Mouse (Mus musculus) macrophage (primary cell): ENCODE data around the gene Psma4. TPM values are rescaled to one million over a fixed set of nuclear protein-coding genes. Genes with fewer than 3 reads are reported as not detected.
A peak's percentile ranks its signal among the peaks of the same experiment; 100 is the strongest.

Source experiments
- H3K27ac ChIP-seq: fragments of 350-480 bp; formaldehyde crosslinking; 2 replicates; pipeline ENCODE4 v1.9.0; 2021
- H3K36me3 ChIP-seq: fragments of 350-480 bp; formaldehyde crosslinking; 2 replicates; pipeline ENCODE4 v1.9.0; 2021; ENCODE audit errors: inconsistent target
- H3K4me3 ChIP-seq: fragments of 350-480 bp; formaldehyde crosslinking; 2 replicates; pipeline ENCODE4 v1.9.0; 2021; ENCODE audit errors: inconsistent target
- H3K79me2 ChIP-seq: fragments of 350-480 bp; formaldehyde crosslinking; 2 replicates; pipeline ENCODE4 v1.9.0; 2021; ENCODE audit errors: inconsistent target
- WGBS: methylation state at CpG from one replicate; pipeline ENCODE4 v1.1.7; 2026; ENCODE audit warnings: inconsistent platforms; ENCODE audit not compliant: missing documents; 5-methylcytosine and 5-hydroxymethylcytosine counted together
- polyA plus RNA-seq: library from polyadenylated mRNA; stranded (reverse); fragments of 250-400 nt; gene quantifications from 3 replicates; pipeline ENCODE4 v1.2.4, GENCODE M21; 2018; ENCODE audit warnings: inconsistent platforms

Gene Psma4
- polyA plus RNA-seq, 1 experiment from 2014 or later = 208 TPM

DNA sequence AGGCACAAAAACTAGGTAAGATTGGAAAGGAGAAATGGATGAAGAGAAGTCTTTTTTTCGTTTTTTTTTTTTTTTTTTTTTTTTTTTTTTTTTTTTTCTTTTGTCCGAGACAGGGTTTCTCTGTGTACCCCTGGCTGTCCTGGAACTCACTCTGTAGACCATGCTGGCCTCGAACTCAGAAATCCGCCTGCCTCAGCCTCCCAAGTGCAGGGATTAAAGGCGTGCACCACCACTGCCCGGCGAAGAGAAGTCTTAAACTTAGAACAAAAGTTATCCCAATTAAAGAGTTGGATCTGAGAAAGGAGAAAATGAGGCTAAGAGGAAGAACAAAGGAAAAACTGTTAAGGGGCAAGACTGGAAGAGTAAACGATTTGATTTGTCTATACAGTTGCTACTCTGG, 428 bp upstream of the Psma4 start:
- Histone ChIP-seq H3K4me3 (peak overlapping the region; percentile 77), H3K36me3 (peaks cover 20% of the 10 kb centered on the region; the same call in 1 of the 2 replicates), H3K79me2 (peaks cover 26% of the 10 kb centered on the region), H3K27ac (peak overlapping the region; percentile 65)
- 33% methylated on average over 6 of the region's 8 CpGs for WGBS

DNA sequence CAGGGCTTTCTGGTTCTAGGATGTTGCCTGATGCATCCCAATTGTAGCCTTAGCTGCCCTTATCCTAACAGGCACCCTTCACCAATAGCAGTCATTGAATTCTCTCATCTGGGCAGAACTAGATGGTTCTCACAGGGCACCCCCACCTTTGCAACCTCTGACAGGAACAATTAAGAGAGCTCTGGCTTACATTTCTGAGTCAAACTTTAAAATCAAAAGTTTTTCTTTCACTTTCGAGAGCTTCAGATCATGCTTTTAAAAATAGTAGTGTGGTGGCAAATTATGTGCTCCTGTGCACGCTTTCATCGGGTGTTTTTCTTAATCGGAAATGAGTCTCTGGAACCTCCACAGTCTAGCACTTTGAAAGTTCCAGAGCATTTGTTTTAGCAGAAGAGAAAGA, 10.5 kb downstream of the Psma4 start:
- no peaks in the 10 kb centered on the region for H3K79me2 ChIP-seq
- no peak overlapping the region for H3K4me3 ChIP-seq
- H3K27ac ChIP-seq = no peak overlapping the region
- 22% methylated on average over 4 of the region's 4 CpGs for WGBS
- peaks cover 33% of the 10 kb centered on the region for H3K36me3 ChIP-seq

- H3K79me2 ChIP-seq = no peaks in the 10 kb centered on the region
- peaks cover 9% of the 10 kb centered on the region; the same call in 1 of the 2 replicates for H3K36me3 ChIP-seq
- no peak overlapping the region for H3K4me3 ChIP-seq
- H3K27ac ChIP-seq = no peak overlapping the region
Measured at GRCm38 (mm10) chr9:54963669-54964068, 13.1 kb downstream of the Psma4 start.

GRCm38 (mm10) chr9:54969972-54970637, 19.5 kb downstream of the Psma4 start:
- WGBS = 41% methylated on average over 8 of the region's 8 CpGs
- Histone ChIP-seq H3K79me2 (no peaks in the 10 kb centered on the region), H3K4me3 (no peak overlapping the region), H3K27ac (no peak overlapping the region), H3K36me3 (no peaks in the 10 kb centered on the region)

GRCm38 (mm10) chr9:54980674-54981073, 30.1 kb downstream of the Psma4 start, which contains the start of gene Chrna5:
Gene Chrna5, plus strand, starts transcription at chr9:54980880.
- no peaks in the 10 kb centered on the region for H3K79me2 ChIP-seq
- WGBS = 74% methylated on average over 8 of the region's 8 CpGs
- H3K36me3 ChIP-seq = no peaks in the 10 kb centered on the region
- no peak within 1 kb of the TSS for H3K27ac ChIP-seq
- no peak within 1 kb of the TSS for H3K4me3 ChIP-seq

GRCm38 (mm10) chr9:54981291-54982191, 31.0 kb downstream of the Psma4 start:
- whole genome bisulfite sequencing = 2% methylated on average over 73 of the region's 85 CpGs
- Histone ChIP-seq H3K36me3 (no peaks in the 10 kb centered on the region), H3K79me2 (no peaks in the 10 kb centered on the region), H3K27ac (no peak overlapping the region), H3K4me3 (no peak overlapping the region)

DNA sequence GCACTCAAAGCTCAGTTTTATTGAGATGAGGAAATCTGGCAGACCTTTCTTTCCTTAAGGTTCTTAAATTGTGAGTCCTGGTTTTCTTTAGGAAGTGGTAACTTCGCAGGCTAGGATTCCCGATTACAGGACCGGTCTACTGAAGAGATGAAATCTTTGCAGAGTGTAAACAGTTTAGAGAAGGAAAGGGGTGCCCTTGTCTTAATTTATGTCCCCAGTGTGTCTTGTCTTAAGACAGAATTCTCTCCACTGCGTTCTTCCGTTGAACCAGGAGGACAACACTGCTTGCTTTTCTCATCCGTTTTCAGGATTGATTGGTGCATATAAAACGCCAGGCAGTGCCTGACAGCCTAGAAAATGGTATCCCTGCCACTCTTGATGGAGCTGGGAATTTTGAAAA, 31.8 kb downstream of the Psma4 start:
- Histone ChIP-seq H3K36me3 (no peaks in the 10 kb centered on the region), H3K4me3 (no peak overlapping the region), H3K27ac (no peak overlapping the region), H3K79me2 (no peaks in the 10 kb centered on the region)
- WGBS = 36% methylated on average over 7 of the region's 7 CpGs

DNA sequence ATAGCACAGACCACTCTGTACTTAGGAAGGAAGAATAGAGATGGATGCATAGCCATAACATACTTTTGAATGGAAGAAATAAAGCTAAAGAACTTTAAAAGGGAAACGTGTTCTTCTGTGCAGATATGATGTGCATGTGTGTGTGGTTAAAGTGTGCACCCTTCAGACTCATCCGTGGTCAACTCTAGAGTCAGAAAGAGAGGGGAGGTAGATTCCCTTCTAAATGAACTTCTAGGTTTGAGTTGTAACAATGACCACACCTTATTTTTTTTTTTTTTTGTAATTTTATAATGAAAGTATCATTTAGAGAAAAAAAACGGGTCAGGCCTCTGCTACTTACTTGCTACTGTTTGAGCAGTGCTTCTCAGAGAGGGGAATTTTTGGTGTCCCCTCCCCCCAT, 39.8 kb downstream of the Psma4 start:
- 87% methylated on average over 3 of the region's 3 CpGs for WGBS
- no peak overlapping the region for H3K4me3 ChIP-seq

DNA sequence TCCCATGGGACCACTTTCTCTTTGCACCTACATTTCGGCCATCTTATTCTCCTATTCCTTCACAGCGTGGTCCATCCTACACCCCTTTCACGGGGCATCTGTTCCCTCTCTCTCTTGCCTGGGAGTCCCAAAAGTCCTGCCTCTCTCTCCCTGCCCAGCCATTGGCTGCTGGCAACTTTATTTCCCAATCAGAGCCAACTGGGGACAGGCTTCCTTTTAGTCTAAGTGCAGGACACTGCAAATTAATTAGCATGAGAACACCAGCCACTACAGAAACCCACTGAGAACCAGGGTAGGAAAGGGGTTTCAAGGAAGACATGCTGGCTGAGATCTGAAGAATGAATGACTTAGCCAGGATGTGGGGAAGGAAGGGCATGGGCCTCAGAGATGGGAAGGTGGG, 43.8 kb downstream of the Psma4 start:
- H3K27ac ChIP-seq = no peak overlapping the region
- H3K36me3 ChIP-seq = no peaks in the 10 kb centered on the region
- WGBS = 78% methylated on average over 3 of the region's 3 CpGs
- no peak overlapping the region for H3K4me3 ChIP-seq
- no peaks in the 10 kb centered on the region for H3K79me2 ChIP-seq

More for the DNA sequence above, 39.8 kb downstream of the Psma4 start:
- no peaks in the 10 kb centered on the region for H3K36me3 ChIP-seq
- H3K79me2 ChIP-seq = no peaks in the 10 kb centered on the region
- no peak overlapping the region for H3K27ac ChIP-seq

DNA sequence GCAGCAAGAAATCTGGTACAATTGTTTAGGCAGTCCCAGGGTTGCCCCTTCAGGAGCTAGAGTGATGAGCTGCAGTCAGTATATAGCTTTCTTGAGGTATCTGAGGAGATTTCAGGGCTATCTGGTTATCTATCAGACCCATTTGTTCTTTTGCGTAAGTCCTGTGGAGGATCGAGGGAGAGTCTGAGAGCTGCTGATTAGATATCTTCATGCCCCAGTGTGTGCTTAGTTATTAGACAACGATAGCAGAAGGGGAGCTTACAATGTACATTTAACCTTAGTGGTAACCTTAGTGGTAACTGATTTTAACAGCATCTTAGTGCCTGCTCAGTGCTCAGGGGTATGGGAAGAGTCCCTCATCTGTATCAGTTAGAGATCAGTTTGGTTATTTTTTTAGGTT, 45.1 kb downstream of the Psma4 start:
- 86% methylated on average over 3 of the region's 3 CpGs for WGBS
- Histone ChIP-seq H3K79me2 (no peaks in the 10 kb centered on the region), H3K36me3 (no peaks in the 10 kb centered on the region), H3K4me3 (no peak overlapping the region), H3K27ac (no peak overlapping the region)

- no peaks in the 10 kb centered on the region for H3K36me3 ChIP-seq
- no peak overlapping the region for H3K27ac ChIP-seq
- WGBS = 39% methylated on average over 4 of the region's 4 CpGs
- no peak overlapping the region for H3K4me3 ChIP-seq
- H3K79me2 ChIP-seq = no peaks in the 10 kb centered on the region
Measured at GRCm38 (mm10) chr9:55003609-55004008, 53.0 kb downstream of the Psma4 start.

Other genes with a start within 250 kb of the Psma4 start
- gene Wdr61, start 216.3 kb upstream of the Psma4 start, polyA plus RNA-seq = 42.4 to 61.6 TPM (median 42.5 TPM) in 3 replicates
- gene Crabp1, start 186.0 kb upstream of the Psma4 start, polyA plus RNA-seq = not detected in 3 replicates
- gene Ireb2, start 87.0 kb upstream of the Psma4 start, polyA plus RNA-seq = 14.5 to 26.7 TPM (median 24.9 TPM) in 3 replicates
- 0.05 to 0.30 TPM (median 0.21 TPM) in 3 replicates for gene Hykk, start 33.5 kb upstream of the Psma4 start, polyA plus RNA-seq
- not detected in 3 replicates for gene AY074887, start 208 bp downstream of the Psma4 start, polyA plus RNA-seq
- gene Chrna5, start 30.1 kb downstream of the Psma4 start, polyA plus RNA-seq = not detected in 3 replicates
- not detected in 3 replicates for gene Chrna3, start 75.8 kb downstream of the Psma4 start, polyA plus RNA-seq
- not detected in 3 replicates for gene Chrnb4, start 98.0 kb downstream of the Psma4 start, polyA plus RNA-seq
- gene Ube2q2, start 198.1 kb downstream of the Psma4 start, polyA plus RNA-seq = 35.8 to 55.3 TPM (median 43.9 TPM) in 3 replicates